Mouse (Mus musculus): Measurements from ENCODE around the gene Frmd3. TPM values are rescaled to one million over a fixed set of nuclear protein-coding genes. Genes with fewer than 3 reads are reported as not detected.

The Frmd3 gene
- polyA plus RNA-seq (2014; fragmentation: Nextera tagmentation; extraction: Ambion mirVana), result 14.7 and 19.7 TPM in 2 replicates

- Histone ChIP-seq H3K9me3 (replicated peaks; ENCODE audit: control insufficient read depth, low read length) (no peaks in the 10 kb centered on the region), H3K4me2 (ENCODE audit: low read length) (peak within 1 kb of the TSS; percentile 88), H3K4me1 (ENCODE audit: control insufficient read depth, insufficient read depth, low read length) (0 out of 2 replicates have a peak, but pooled peaks cover 4% of the 10 kb centered on the region), H3K27ac (ENCODE audit: low read depth, low read length) (peak within 1 kb of the TSS; percentile 55; the same call in 1 of the 2 replicates), H3K4me3 (ENCODE audit: low read depth, low read length) (peak within 1 kb of the TSS; percentile 55), H3K27me3 (replicated peaks; ENCODE audit: control insufficient read depth, insufficient read depth, low read length) (no peaks in the 10 kb centered on the region), H3K36me3 (ENCODE audit: control insufficient read depth, insufficient read depth, low read length) (no peaks in the 10 kb centered on the region), H3K9ac (ENCODE audit: low read length) (peak within 1 kb of the TSS; percentile 78)
- ATAC-seq (peak; percentile 93), DNase-seq (ENCODE audit: low spot score) (peak; percentile 83)
- under 1% methylated on average over 55 of the region's 56 CpGs for WGBS
Measured at GRCm38 (mm10) chr4:74013211-74014047, at the start of gene Frmd3. Frmd3 (plus strand) TSS chr4:74013442.

GRCm38 (mm10) chr4:73980454-73980853 is 32.8 kb upstream of the Frmd3 start:
- DNase-seq (ENCODE audit: low spot score) (peak; percentile 8), ATAC-seq (no peak)
- no peaks in the 10 kb centered on the region for H3K27me3 ChIP-seq (replicated peaks; ENCODE audit: control insufficient read depth, insufficient read depth, low read length)
- H3K9ac ChIP-seq (ENCODE audit: low read length), result no peak overlapping the region
- H3K4me1 ChIP-seq (ENCODE audit: control insufficient read depth, insufficient read depth, low read length), result no peaks in the 10 kb centered on the region
- H3K4me2 ChIP-seq (ENCODE audit: low read length), result no peak overlapping the region
- H3K27ac ChIP-seq (ENCODE audit: low read depth, low read length), result no peak overlapping the region
- H3K9me3 ChIP-seq (replicated peaks; ENCODE audit: control insufficient read depth, low read length), result no peaks in the 10 kb centered on the region
- no peaks in the 10 kb centered on the region for H3K36me3 ChIP-seq (ENCODE audit: control insufficient read depth, insufficient read depth, low read length)
- WGBS, result 86% methylated on average over 3 of the region's 3 CpGs
- H3K4me3 ChIP-seq (ENCODE audit: low read depth, low read length), result no peak overlapping the region

DNA sequence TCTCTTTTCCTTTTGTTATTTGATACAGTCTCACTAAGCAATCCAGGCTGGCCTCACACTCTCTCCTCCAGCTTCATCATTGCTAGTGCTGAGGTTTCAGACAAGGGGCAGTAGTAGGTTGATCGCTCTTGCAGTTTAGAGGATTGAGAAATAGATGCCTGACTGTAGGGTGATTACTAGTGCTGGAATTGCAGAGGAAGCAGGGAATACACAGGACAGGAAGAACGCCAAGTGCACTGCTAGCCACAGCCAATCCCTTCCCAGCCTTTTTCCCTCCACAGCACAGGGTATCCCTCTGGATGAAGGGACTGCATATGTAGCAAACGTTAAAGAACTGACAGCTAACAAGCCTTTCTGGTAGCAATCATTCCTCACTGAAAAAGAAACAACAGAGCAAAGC is 965 bp upstream of the Frmd3 start:
- no peak for ATAC-seq
- peak overlapping the region; percentile 55 for H3K4me3 ChIP-seq (ENCODE audit: low read depth, low read length)

GRCm38 (mm10) chr4:74012700-74013099 is 542 bp upstream of the Frmd3 start:
- ATAC-seq, result peak; percentile 43; the same call in 1 of the 2 replicates
- peak overlapping the region; percentile 55 for H3K4me3 ChIP-seq (ENCODE audit: low read depth, low read length)
- no peaks in the 10 kb centered on the region for H3K9me3 ChIP-seq (replicated peaks; ENCODE audit: control insufficient read depth, low read length)
- DNase-seq (ENCODE audit: low spot score), result peak; percentile 31
- H3K9ac ChIP-seq (ENCODE audit: low read length), result peak overlapping the region; percentile 78
- no peaks in the 10 kb centered on the region for H3K27me3 ChIP-seq (replicated peaks; ENCODE audit: control insufficient read depth, insufficient read depth, low read length)
- 0 out of 2 replicates have a peak overlapping the region, but pooled peaks have one; percentile 55 for H3K27ac ChIP-seq (ENCODE audit: low read depth, low read length)
- 0 out of 2 replicates have a peak, but pooled peaks cover 4% of the 10 kb centered on the region for H3K4me1 ChIP-seq (ENCODE audit: control insufficient read depth, insufficient read depth, low read length)
- H3K36me3 ChIP-seq (ENCODE audit: control insufficient read depth, insufficient read depth, low read length), result no peaks in the 10 kb centered on the region
- peak overlapping the region; percentile 88 for H3K4me2 ChIP-seq (ENCODE audit: low read length)
- 43% methylated on average over 4 of the region's 4 CpGs for WGBS

More for the DNA sequence above, 965 bp upstream of the Frmd3 start:
- no peaks in the 10 kb centered on the region for H3K27me3 ChIP-seq (replicated peaks; ENCODE audit: control insufficient read depth, insufficient read depth, low read length)
- WGBS, result 54% methylated on average over 3 of the region's 3 CpGs
- 0 out of 2 replicates have a peak overlapping the region, but pooled peaks have one; percentile 55 for H3K27ac ChIP-seq (ENCODE audit: low read depth, low read length)
- DNase-seq (ENCODE audit: low spot score), result peak; percentile 34
- H3K9ac ChIP-seq (ENCODE audit: low read length), result peak overlapping the region; percentile 29; the same call in 1 of the 2 replicates
- H3K4me1 ChIP-seq (ENCODE audit: control insufficient read depth, insufficient read depth, low read length), result 0 out of 2 replicates have a peak, but pooled peaks cover 4% of the 10 kb centered on the region
- no peaks in the 10 kb centered on the region for H3K36me3 ChIP-seq (ENCODE audit: control insufficient read depth, insufficient read depth, low read length)
- peak overlapping the region; percentile 88 for H3K4me2 ChIP-seq (ENCODE audit: low read length)
- H3K9me3 ChIP-seq (replicated peaks; ENCODE audit: control insufficient read depth, low read length), result no peaks in the 10 kb centered on the region

- H3K27me3 ChIP-seq (replicated peaks; ENCODE audit: control insufficient read depth, insufficient read depth, low read length), result no peaks in the 10 kb centered on the region
- H3K4me2 ChIP-seq (ENCODE audit: low read length), result peak overlapping the region; percentile 88
- 9% methylated on average over 11 of the region's 11 CpGs for WGBS
- H3K4me3 ChIP-seq (ENCODE audit: low read depth, low read length), result peak overlapping the region; percentile 55
- 0 out of 2 replicates have a peak, but pooled peaks cover 4% of the 10 kb centered on the region for H3K4me1 ChIP-seq (ENCODE audit: control insufficient read depth, insufficient read depth, low read length)
- H3K36me3 ChIP-seq (ENCODE audit: control insufficient read depth, insufficient read depth, low read length), result no peaks in the 10 kb centered on the region
- peak overlapping the region; percentile 78 for H3K9ac ChIP-seq (ENCODE audit: low read length)
- H3K27ac ChIP-seq (ENCODE audit: low read depth, low read length), result peak overlapping the region; percentile 55; the same call in 1 of the 2 replicates
- DNase-seq (ENCODE audit: low spot score) (no peak), ATAC-seq (no peak; the same call in 1 of the 2 replicates)
- no peaks in the 10 kb centered on the region for H3K9me3 ChIP-seq (replicated peaks; ENCODE audit: control insufficient read depth, low read length)
Measured at GRCm38 (mm10) chr4:74014048-74014500, 832 bp downstream of the Frmd3 start.

DNA sequence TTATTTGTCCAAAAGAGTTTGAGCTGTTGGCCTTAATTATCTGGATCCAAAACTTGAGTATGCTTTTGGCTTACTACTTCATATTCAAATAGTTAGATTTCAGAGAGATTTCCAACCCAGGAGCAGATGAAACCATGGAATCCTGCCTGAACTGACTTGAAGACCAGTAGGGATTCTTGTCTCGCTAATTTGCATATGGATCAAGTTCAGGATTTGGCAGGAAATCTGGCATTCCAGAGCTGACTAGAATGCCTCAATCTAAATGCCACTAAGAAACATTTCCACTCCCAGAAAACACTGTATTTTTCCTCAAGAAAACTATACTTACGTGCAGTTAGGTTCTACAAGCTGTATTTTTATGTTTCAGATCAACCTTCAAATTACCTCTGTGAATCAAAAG is 6.8 kb downstream of the Frmd3 start:
- no peak overlapping the region for H3K4me3 ChIP-seq (ENCODE audit: low read depth, low read length)
- H3K27me3 ChIP-seq (replicated peaks; ENCODE audit: control insufficient read depth, insufficient read depth, low read length), result no peaks in the 10 kb centered on the region
- no peak overlapping the region for H3K4me2 ChIP-seq (ENCODE audit: low read length)
- H3K9me3 ChIP-seq (replicated peaks; ENCODE audit: control insufficient read depth, low read length), result 0 out of 2 replicates have a peak, but pooled peaks cover 5% of the 10 kb centered on the region
- H3K36me3 ChIP-seq (ENCODE audit: control insufficient read depth, insufficient read depth, low read length), result no peaks in the 10 kb centered on the region
- 81% methylated on average over 2 of the region's 2 CpGs for WGBS
- no peak overlapping the region for H3K9ac ChIP-seq (ENCODE audit: low read length)
- no peak; the same call in 1 of the 2 replicates for ATAC-seq
- H3K27ac ChIP-seq (ENCODE audit: low read depth, low read length), result no peak overlapping the region
- DNase-seq (ENCODE audit: low spot score), result peak; percentile 33
- H3K4me1 ChIP-seq (ENCODE audit: control insufficient read depth, insufficient read depth, low read length), result no peaks in the 10 kb centered on the region

DNA sequence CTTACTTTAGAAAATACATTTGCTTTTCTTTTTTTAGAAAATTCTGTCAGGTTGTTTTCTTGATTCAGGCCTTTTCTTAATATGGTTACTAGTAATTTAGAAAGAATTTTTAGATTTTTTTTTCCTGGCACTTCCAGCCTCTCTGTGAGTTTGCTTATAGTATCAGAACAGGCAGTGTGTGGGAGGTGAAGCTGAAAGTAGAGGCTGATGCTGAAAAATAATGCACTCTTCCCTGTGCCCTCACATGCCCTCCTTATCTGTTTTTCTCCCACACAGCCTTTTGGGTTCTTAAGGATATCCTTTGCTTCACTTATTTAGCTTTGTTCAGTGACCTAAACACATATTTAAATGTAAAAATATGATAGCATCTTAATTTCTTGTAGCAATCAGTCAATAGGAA is 30.0 kb downstream of the Frmd3 start:
- no peak overlapping the region for H3K4me3 ChIP-seq (ENCODE audit: low read depth, low read length)
- H3K27me3 ChIP-seq (replicated peaks; ENCODE audit: control insufficient read depth, insufficient read depth, low read length), result no peaks in the 10 kb centered on the region
- no peak overlapping the region for H3K27ac ChIP-seq (ENCODE audit: low read depth, low read length)
- no peaks in the 10 kb centered on the region for H3K36me3 ChIP-seq (ENCODE audit: control insufficient read depth, insufficient read depth, low read length)
- no peak overlapping the region for H3K4me2 ChIP-seq (ENCODE audit: low read length)
- no peaks in the 10 kb centered on the region for H3K9me3 ChIP-seq (replicated peaks; ENCODE audit: control insufficient read depth, low read length)
- DNase-seq (ENCODE audit: low spot score) (no peak), ATAC-seq (no peak)
- H3K9ac ChIP-seq (ENCODE audit: low read length), result no peak overlapping the region
- H3K4me1 ChIP-seq (ENCODE audit: control insufficient read depth, insufficient read depth, low read length), result no peaks in the 10 kb centered on the region

- Histone ChIP-seq H3K9me3 (replicated peaks; ENCODE audit: control insufficient read depth, low read length) (no peaks in the 10 kb centered on the region), H3K27ac (ENCODE audit: low read depth, low read length) (no peak overlapping the region), H3K36me3 (ENCODE audit: control insufficient read depth, insufficient read depth, low read length) (no peaks in the 10 kb centered on the region), H3K9ac (ENCODE audit: low read length) (no peak overlapping the region), H3K27me3 (replicated peaks; ENCODE audit: control insufficient read depth, insufficient read depth, low read length) (no peaks in the 10 kb centered on the region), H3K4me2 (ENCODE audit: low read length) (no peak overlapping the region), H3K4me3 (ENCODE audit: low read depth, low read length) (no peak overlapping the region), H3K4me1 (ENCODE audit: control insufficient read depth, insufficient read depth, low read length) (no peaks in the 10 kb centered on the region)
- DNase-seq (ENCODE audit: low spot score) (peak; percentile 48), ATAC-seq (peak; percentile 48; the same call in 1 of the 2 replicates)
- WGBS, result 49% methylated on average over 1 of the region's 1 CpGs
Measured at GRCm38 (mm10) chr4:74051692-74052091, 38.5 kb downstream of the Frmd3 start.
